Comparison of ENCODE assay signal across 8 mouse cellular contexts in the genomic region with DNA sequence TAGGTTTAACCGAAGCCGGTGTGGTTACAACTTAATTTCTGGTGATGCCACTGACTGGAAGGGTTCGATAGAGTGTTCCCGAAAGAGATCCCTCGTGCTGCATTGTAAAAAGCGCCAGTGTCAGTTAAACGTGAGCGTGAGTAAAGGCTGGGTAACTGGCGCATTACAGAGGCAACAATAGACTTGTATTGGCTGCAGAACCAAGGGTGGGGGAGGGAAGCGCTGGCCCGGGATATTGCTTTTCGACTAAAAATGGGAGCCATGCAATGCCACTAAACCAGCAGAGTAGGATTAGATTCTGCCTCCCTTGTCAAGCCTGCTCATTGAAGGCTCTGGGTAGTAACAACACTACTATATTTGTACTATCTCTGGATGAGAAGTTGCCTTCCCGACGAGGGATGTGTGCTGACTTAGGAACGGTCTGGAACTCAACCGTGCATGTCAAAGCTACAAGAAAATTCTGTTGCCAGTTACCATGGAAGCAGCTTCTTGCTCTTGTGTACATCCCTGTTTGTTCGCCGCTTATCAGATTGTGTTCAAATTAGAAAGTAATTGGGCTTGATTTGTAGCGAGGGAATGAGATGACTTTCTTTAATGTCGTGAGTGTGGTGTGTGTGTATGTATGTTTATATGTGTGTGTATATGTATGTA. TPM values are rescaled to one million over a fixed set of nuclear protein-coding genes. Genes with fewer than 3 reads are reported as not detected.
DNase-seq lines count a peak whose midpoint lies in the region; ATAC-seq and TF ChIP-seq lines count a peak whose summit lies in the region.

No protein-coding gene starts in this region.

- WGBS in heart, adult 2 months, result 9% methylated on average over 20 of the region's 20 CpGs
- WGBS in embryonic facial prominence, embryonic 13.5 days, result 1% methylated on average over 20 of the region's 20 CpGs
- WGBS in intestine, embryonic 15.5 days, result 10% methylated on average over 20 of the region's 20 CpGs
- WGBS in midbrain, embryonic 13.5 days, result under 1% methylated on average over 20 of the region's 20 CpGs

- H3K9me3 ChIP-seq in embryonic facial prominence, embryonic 13.5 days, result no peaks in the 10 kb centered on the region
- no peaks in the 10 kb centered on the region for H3K9me3 ChIP-seq in intestine, embryonic 15.5 days
- no peaks in the 10 kb centered on the region for H3K9me3 ChIP-seq in midbrain, embryonic 13.5 days

- H3K4me2 ChIP-seq in embryonic facial prominence, embryonic 13.5 days, result peak overlapping the region; percentile 94
- H3K4me2 ChIP-seq in intestine, embryonic 15.5 days (replicated peaks), result peak overlapping the region; percentile 99
- H3K4me2 ChIP-seq in midbrain, embryonic 13.5 days (replicated peaks), result peak overlapping the region; percentile 89

- peak overlapping the region; percentile 54 for H3K4me3 ChIP-seq in heart, adult 2 months
- H3K4me3 ChIP-seq in embryonic facial prominence, embryonic 13.5 days, result peak overlapping the region; percentile 73
- H3K4me3 ChIP-seq in intestine, embryonic 15.5 days (replicated peaks), result peak overlapping the region; percentile 54
- peak overlapping the region; percentile 85 for H3K4me3 ChIP-seq in midbrain, embryonic 13.5 days (replicated peaks)

- no peak for TF ChIP-seq POLR2A in heart, adult 2 months (IDR thresholded peaks at IDR 0.05; ENCODE audit: insufficient read depth, low read depth, low read length)

- H3K4me1 ChIP-seq in heart, adult 2 months (ENCODE audit: control insufficient read depth, insufficient read depth, low read length), result 0 out of 2 replicates have a peak, but pooled peaks cover 1% of the 10 kb centered on the region
- peaks cover 27% of the 10 kb centered on the region for H3K4me1 ChIP-seq in embryonic facial prominence, embryonic 13.5 days
- peaks cover 13% of the 10 kb centered on the region for H3K4me1 ChIP-seq in intestine, embryonic 15.5 days (replicated peaks)
- H3K4me1 ChIP-seq in midbrain, embryonic 13.5 days (replicated peaks), result peaks cover 33% of the 10 kb centered on the region

- no peak for TF ChIP-seq CTCF in heart, adult 2 months (IDR thresholded peaks at IDR 0.05)

- TF ChIP-seq EP300 in heart, adult 2 months (IDR thresholded peaks at IDR 0.05; ENCODE audit: insufficient read depth, low read depth, low read length), result no peak

- peaks cover 7% of the 10 kb centered on the region; the same call in 1 of the 2 replicates for H3K27me3 ChIP-seq in heart, adult 2 months (ENCODE audit: control insufficient read depth, insufficient read depth, low read length)
- H3K27me3 ChIP-seq in embryonic facial prominence, embryonic 13.5 days, result peaks cover 31% of the 10 kb centered on the region
- H3K27me3 ChIP-seq in intestine, embryonic 15.5 days (replicated peaks), result peaks cover 30% of the 10 kb centered on the region
- peaks cover 39% of the 10 kb centered on the region for H3K27me3 ChIP-seq in midbrain, embryonic 13.5 days

- peak in 1 of 2 experiments; percentile 3 for DNase-seq in heart, adult 2 months
- no peak for DNase-seq in heart, adult 8-10 months (ENCODE audit: low spot score)
- DNase-seq in MN1 (ENCODE audit: low spot score), result peak; percentile 60
- no peak for DNase-seq in left cerebral cortex, adult 9 months (ENCODE audit: low spot score in 2 of 2)

- no peaks in the 10 kb centered on the region for H3K36me3 ChIP-seq in heart, adult 2 months (ENCODE audit: control insufficient read depth, insufficient read depth, low read length)
- H3K36me3 ChIP-seq in embryonic facial prominence, embryonic 13.5 days, result no peaks in the 10 kb centered on the region
- H3K36me3 ChIP-seq in intestine, embryonic 15.5 days, result no peaks in the 10 kb centered on the region
- H3K36me3 ChIP-seq in midbrain, embryonic 13.5 days, result no peaks in the 10 kb centered on the region

- no peaks in the 10 kb centered on the region for H3K79me2 ChIP-seq in heart, adult 2 months (replicated peaks; ENCODE audit: control insufficient read depth, insufficient read depth, low read length)

- no peak for ATAC-seq in embryonic facial prominence, embryonic 13.5 days (ENCODE audit: insufficient number of reproducible peaks, insufficient read depth, low FRiP score, low TSS enrichment, low read depth)
- ATAC-seq in intestine, embryonic 15.5 days, result no peak
- ATAC-seq in midbrain, embryonic 13.5 days, result no peak
- no peak for ATAC-seq in CD4-positive, CD25-positive, alpha-beta regulatory T cell, adult 4 months

- no peak overlapping the region for H3K9ac ChIP-seq in heart, adult 2 months (ENCODE audit: low read depth, low read length)
- H3K9ac ChIP-seq in embryonic facial prominence, embryonic 13.5 days, result peak overlapping the region; percentile 84
- H3K9ac ChIP-seq in intestine, embryonic 15.5 days, result no peak overlapping the region
- H3K9ac ChIP-seq in midbrain, embryonic 13.5 days (replicated peaks), result peak overlapping the region; percentile 89

- intact Hi-C loops in heart, adult 2 months (cut with DNase I), result loop anchor here (5.0 kb wide), 2 partner anchors 110 to 165 kb away; no protein-coding TSS in a partner anchor

- no peak overlapping the region for H3K27ac ChIP-seq in heart, adult 2 months
- H3K27ac ChIP-seq in embryonic facial prominence, embryonic 13.5 days, result no peak overlapping the region
- no peak overlapping the region for H3K27ac ChIP-seq in intestine, embryonic 15.5 days
- peak overlapping the region; percentile 19 for H3K27ac ChIP-seq in midbrain, embryonic 13.5 days

RNA-seq across cellular contexts. Expression of gene Cadm1, which starts 2.4 kb away (rescaled TPM):
- total RNA-seq in heart, adult 2 months (2021), result 1 to 10 TPM; 1.6 to 2.4 TPM
- 2.6 and 3.3 TPM in 2 replicates for polyA plus RNA-seq in heart, adult 2 months (2012; rRNA removed)
- 1 to 10 TPM; 1.7 to 2.3 (median 2.1) TPM for total RNA-seq in heart, adult 8-10 months (2022)
- polyA plus RNA-seq in embryonic facial prominence, embryonic 13.5 days (2015; fragmentation: Nextera tagmentation; extraction: Ambion mirVana), result 53.0 and 57.8 TPM in 2 replicates
- polyA plus RNA-seq in intestine, embryonic 15.5 days (2015; fragmentation: Nextera tagmentation; extraction: Ambion mirVana), result 43.9 and 45.7 TPM in 2 replicates
- polyA plus RNA-seq in midbrain, embryonic 13.5 days (2015; fragmentation: Nextera tagmentation; extraction: Ambion mirVana), result 138 and 156 TPM in 2 replicates
- under 1 TPM; 0.34 to 0.50 TPM for polyA plus RNA-seq in CD4-positive, CD25-positive, alpha-beta regulatory T cell, adult 4 months (2017; shearing (Covaris generic))

Comparison
In these comparisons a context has a peak if more than half of its experiments do, and no peak if none do; other contexts are left out.
1. H3K9ac ChIP-seq: peak in embryonic facial prominence, embryonic 13.5 days (single experiment) and midbrain, embryonic 13.5 days (single experiment); none in heart, adult 2 months (single experiment) and intestine, embryonic 15.5 days (single experiment).
2. RNA of gene Cadm1, which starts 2.4 kb away (polyA plus RNA-seq): 138 to 156 TPM in midbrain, embryonic 13.5 days, 53.0 to 57.8 TPM in embryonic facial prominence, embryonic 13.5 days and 43.9 to 45.7 TPM in intestine, embryonic 15.5 days; 2.6 to 3.3 TPM in heart, adult 2 months and 0.34 to 0.50 TPM in CD4-positive, CD25-positive, alpha-beta regulatory T cell, adult 4 months; every median in the first group is over 10 times any median in the second.
3. Peak in every context shown above with its lines, with median percentiles within 50 percentile points of each other: H3K4me3 ChIP-seq and H3K4me2 ChIP-seq.